Mouse (Mus musculus): Measurements from ENCODE around the gene Gsap. TPM values are rescaled to one million over a fixed set of nuclear protein-coding genes. Genes with fewer than 3 reads are reported as not detected.
"Not testable (repeated sequence)": the region's sequence is repeated elsewhere in the genome, so short reads cannot be mapped to it uniquely, and the experiment has no call there.

Gsap gene
- polyA plus RNA-seq, 1 experiment from 2014 or later, result 1.7 TPM

DNA sequence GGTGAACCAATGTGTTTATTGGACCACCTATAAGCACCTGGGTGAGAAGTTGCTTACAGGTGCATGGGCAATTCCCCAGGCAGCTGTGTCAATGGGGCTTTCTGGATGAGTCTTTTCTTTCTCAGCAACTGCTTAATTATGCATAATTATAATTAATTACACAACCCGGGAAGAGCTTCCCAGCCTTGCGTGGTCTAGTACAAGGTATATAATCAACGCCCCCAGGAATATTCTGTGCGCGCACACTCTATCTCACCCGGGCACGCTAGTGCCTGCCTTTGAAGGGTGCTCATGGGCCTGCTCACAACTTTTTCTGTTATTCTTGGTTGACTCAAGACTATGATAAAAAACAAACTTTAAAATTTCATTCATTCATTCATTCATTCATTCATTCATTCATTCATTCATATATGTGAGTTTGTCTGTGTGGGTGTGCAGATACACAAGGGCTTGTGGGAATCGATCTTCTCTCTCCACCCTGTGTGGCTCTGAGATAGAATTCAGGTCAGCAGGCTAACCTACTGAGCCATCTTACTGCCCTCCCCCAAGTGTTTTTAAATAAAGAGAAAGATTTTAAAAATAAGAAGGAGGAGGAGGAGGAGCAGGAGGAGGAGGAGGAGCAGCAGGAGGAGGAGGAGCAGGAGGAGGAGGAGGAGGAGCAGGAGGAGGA is 78.4 kb downstream of the Gsap start:
- Histone ChIP-seq H3K4me3 (ENCODE audit: low read depth, low read length) (no peak overlapping the region), H3K9ac (replicated peaks; ENCODE audit: low read length) (no peak overlapping the region), H3K36me3 (replicated peaks; ENCODE audit: control insufficient read depth, insufficient read depth, low read depth, low read length) (no peaks in the 10 kb centered on the region), H3K4me1 (ENCODE audit: control insufficient read depth, insufficient read depth, low read length) (no peaks in the 10 kb centered on the region), H3K27me3 (ENCODE audit: control insufficient read depth, insufficient read depth, low read length) (no peaks in the 10 kb centered on the region), H3K9me3 (replicated peaks; ENCODE audit: control insufficient read depth, low read length) (no peaks in the 10 kb centered on the region), H3K4me2 (ENCODE audit: low read depth, low read length) (no peak overlapping the region), H3K27ac (replicated peaks; ENCODE audit: low read depth, low read length) (no peak overlapping the region)
- WGBS, result 79% methylated on average over 8 of the region's 8 CpGs
- DNase-seq (ENCODE audit: low spot score) (no peak), ATAC-seq (replicated peaks; ENCODE audit: insufficient number of reproducible peaks, low FRiP score, low TSS enrichment, low read depth) (peak; percentile 78)

DNA sequence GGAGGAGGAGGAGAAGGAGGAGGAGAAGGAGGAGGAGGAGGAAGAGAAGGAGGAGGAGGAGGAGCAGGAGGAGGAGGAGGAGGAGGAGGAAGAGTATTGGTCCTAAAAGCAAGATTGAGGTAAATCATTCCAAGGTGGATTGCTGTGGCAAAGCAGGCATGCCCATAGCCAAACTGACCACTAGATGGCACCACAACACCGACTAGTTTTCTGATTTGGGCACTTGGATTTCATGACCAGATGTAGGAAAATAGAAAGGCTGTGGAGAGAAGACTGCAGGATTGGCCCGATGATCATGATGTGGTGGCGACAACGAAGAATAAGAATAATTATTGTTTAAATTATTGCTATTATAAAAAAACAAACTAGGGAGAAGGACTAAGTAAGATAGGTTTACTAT is 79.0 kb downstream of the Gsap start:
- Histone ChIP-seq H3K27ac (replicated peaks; ENCODE audit: low read depth, low read length) (no peak overlapping the region), H3K36me3 (replicated peaks; ENCODE audit: control insufficient read depth, insufficient read depth, low read depth, low read length) (no peaks in the 10 kb centered on the region), H3K9me3 (replicated peaks; ENCODE audit: control insufficient read depth, low read length) (no peaks in the 10 kb centered on the region), H3K27me3 (ENCODE audit: control insufficient read depth, insufficient read depth, low read length) (no peaks in the 10 kb centered on the region), H3K4me2 (ENCODE audit: low read depth, low read length) (no peak overlapping the region), H3K4me1 (ENCODE audit: control insufficient read depth, insufficient read depth, low read length) (no peaks in the 10 kb centered on the region), H3K4me3 (ENCODE audit: low read depth, low read length) (no peak overlapping the region), H3K9ac (replicated peaks; ENCODE audit: low read length) (no peak overlapping the region)
- 33% methylated on average over 4 of the region's 4 CpGs for WGBS
- DNase-seq (ENCODE audit: low spot score) (peak; percentile 94), ATAC-seq (replicated peaks; ENCODE audit: insufficient number of reproducible peaks, low FRiP score, low TSS enrichment, low read depth) (no peak)

DNA sequence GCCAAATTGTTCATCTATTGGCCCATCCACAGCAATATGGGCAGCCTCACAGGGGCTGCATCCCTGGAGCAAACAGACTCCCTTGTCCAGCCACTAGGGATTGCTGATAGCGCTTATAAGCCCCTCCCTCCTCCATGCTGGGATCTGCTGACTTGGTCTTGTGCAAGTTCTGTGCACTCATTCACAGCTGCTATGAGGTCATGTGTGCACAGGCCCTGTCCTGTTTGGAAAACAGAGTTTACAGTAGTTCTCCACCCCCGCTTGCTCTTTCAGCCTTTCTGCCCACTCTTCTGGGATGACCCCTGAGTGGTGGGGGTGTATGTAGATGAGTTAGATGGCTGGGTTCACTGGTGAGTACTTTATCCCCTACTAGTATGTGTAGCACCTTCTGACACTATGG is 81.0 kb downstream of the Gsap start:
- ATAC-seq (replicated peaks; ENCODE audit: insufficient number of reproducible peaks, low FRiP score, low TSS enrichment, low read depth) (no peak), DNase-seq (ENCODE audit: low spot score) (no peak)
- Histone ChIP-seq H3K27me3 (ENCODE audit: control insufficient read depth, insufficient read depth, low read length) (no peaks in the 10 kb centered on the region), H3K4me3 (ENCODE audit: low read depth, low read length) (no peak overlapping the region), H3K4me2 (ENCODE audit: low read depth, low read length) (no peak overlapping the region), H3K4me1 (ENCODE audit: control insufficient read depth, insufficient read depth, low read length) (no peaks in the 10 kb centered on the region), H3K9me3 (replicated peaks; ENCODE audit: control insufficient read depth, low read length) (no peaks in the 10 kb centered on the region), H3K9ac (replicated peaks; ENCODE audit: low read length) (no peak overlapping the region), H3K36me3 (replicated peaks; ENCODE audit: control insufficient read depth, insufficient read depth, low read depth, low read length) (no peaks in the 10 kb centered on the region), H3K27ac (replicated peaks; ENCODE audit: low read depth, low read length) (no peak overlapping the region)
- WGBS, result 78% methylated on average over 2 of the region's 2 CpGs

DNA sequence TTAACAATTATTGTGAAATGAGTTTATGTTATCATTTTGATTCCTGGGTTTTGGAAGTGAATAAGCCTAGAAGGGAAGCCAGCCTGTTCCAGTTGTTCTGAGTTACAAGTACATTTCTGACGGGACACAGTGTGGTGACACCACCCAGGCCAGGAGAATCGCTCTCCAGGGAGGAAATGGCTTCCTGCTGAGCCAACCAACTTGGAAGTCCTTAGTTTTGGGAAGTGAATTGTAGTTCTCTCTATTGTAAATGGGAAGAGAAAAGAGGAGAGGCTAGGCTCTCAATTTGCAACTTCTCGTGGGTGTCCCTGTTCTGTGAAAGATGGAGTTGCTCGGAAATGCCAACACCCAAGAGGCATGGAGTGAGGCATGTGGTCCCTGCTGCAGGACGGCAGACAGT is 83.4 kb downstream of the Gsap start:
- Histone ChIP-seq H3K36me3 (replicated peaks; ENCODE audit: control insufficient read depth, insufficient read depth, low read depth, low read length) (no peaks in the 10 kb centered on the region), H3K4me3 (ENCODE audit: low read depth, low read length) (no peak overlapping the region), H3K27ac (replicated peaks; ENCODE audit: low read depth, low read length) (no peak overlapping the region), H3K4me1 (ENCODE audit: control insufficient read depth, insufficient read depth, low read length) (no peaks in the 10 kb centered on the region), H3K27me3 (ENCODE audit: control insufficient read depth, insufficient read depth, low read length) (no peaks in the 10 kb centered on the region), H3K9me3 (replicated peaks; ENCODE audit: control insufficient read depth, low read length) (no peaks in the 10 kb centered on the region), H3K9ac (replicated peaks; ENCODE audit: low read length) (no peak overlapping the region), H3K4me2 (ENCODE audit: low read depth, low read length) (no peak overlapping the region)
- ATAC-seq (replicated peaks; ENCODE audit: insufficient number of reproducible peaks, low FRiP score, low TSS enrichment, low read depth) (no peak), DNase-seq (ENCODE audit: low spot score) (no peak)
- WGBS, result 73% methylated on average over 5 of the region's 5 CpGs

DNA sequence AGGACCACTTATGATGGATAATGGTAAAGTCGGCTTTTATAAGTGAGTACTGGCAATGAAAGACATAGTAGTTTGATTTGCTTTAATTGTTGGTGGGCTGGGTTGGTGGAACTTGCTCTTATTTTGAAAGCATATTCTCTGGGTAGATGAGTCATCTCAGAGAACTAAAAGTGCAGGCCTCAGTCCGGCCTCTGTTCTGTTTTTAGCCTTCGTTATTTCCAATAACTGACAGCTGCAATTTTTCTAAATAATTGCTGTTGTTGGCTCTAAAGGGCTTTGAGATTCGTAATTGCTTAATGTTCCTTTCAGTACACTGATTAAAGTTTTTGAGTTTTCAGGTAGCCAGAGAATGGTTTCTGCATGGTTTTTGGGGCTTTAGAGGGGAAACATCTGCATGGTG is 84.7 kb downstream of the Gsap start:
- DNase-seq (ENCODE audit: low spot score) (no peak), ATAC-seq (replicated peaks; ENCODE audit: insufficient number of reproducible peaks, low FRiP score, low TSS enrichment, low read depth) (no peak)
- no peak overlapping the region for H3K4me3 ChIP-seq (ENCODE audit: low read depth, low read length)
- no peak overlapping the region for H3K9ac ChIP-seq (replicated peaks; ENCODE audit: low read length)
- H3K27ac ChIP-seq (replicated peaks; ENCODE audit: low read depth, low read length), result no peak overlapping the region
- no peaks in the 10 kb centered on the region for H3K36me3 ChIP-seq (replicated peaks; ENCODE audit: control insufficient read depth, insufficient read depth, low read depth, low read length)
- no peaks in the 10 kb centered on the region for H3K4me1 ChIP-seq (ENCODE audit: control insufficient read depth, insufficient read depth, low read length)
- H3K4me2 ChIP-seq (ENCODE audit: low read depth, low read length), result no peak overlapping the region
- H3K27me3 ChIP-seq (ENCODE audit: control insufficient read depth, insufficient read depth, low read length), result no peaks in the 10 kb centered on the region
- 74% methylated on average over 4 of the region's 4 CpGs for WGBS
- no peaks in the 10 kb centered on the region for H3K9me3 ChIP-seq (replicated peaks; ENCODE audit: control insufficient read depth, low read length)

DNA sequence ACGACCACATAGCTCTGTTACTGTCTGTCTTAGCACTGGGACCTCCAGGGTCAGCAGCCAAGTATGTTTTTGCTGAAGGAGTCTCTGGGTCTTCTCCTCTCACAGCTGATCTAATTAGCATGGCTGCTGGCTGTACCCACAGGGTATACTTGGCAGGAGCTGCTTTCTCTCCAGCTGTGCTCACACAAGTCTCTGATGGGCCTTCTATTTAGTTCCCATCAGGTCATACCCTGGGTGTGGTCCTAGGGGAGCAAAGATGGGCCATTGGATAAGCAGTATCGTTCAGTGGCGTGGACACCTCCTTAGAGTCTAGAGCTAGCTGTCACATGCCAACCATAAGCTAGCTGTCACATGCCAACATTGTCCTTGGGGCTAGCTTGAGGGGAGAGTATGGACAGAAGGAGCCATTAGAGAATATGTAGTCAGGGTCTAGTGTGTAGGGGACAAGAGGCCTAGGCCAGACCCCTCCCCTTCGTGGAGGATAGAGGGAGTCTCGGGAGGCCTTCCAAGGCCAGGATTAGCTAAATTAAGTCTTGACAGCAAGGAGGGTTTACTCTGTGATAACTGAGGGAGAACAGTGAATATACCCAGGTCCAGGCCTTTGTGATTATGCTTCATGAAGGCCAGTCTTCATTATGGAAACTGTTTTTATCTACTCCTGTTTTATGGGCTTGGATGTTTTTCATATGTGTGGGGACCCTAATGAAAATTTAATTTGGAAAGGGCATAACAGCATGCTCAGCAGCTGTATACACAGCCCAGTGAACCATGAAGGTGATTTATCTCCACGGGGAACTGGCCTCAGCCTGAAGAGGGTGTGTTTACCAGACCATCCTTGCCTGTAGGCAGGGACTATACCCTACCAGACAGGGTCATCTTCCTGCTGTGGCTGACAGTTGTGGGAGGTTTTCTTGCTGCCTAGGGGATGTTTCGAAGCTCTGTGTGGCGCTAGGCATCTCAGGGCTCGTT is 85.6 kb downstream of the Gsap start:
- H3K27ac ChIP-seq (replicated peaks; ENCODE audit: low read depth, low read length), result no peak overlapping the region
- no peak overlapping the region for H3K9ac ChIP-seq (replicated peaks; ENCODE audit: low read length)
- no peak for DNase-seq (ENCODE audit: low spot score)
- no peaks in the 10 kb centered on the region for H3K36me3 ChIP-seq (replicated peaks; ENCODE audit: control insufficient read depth, insufficient read depth, low read depth, low read length)
- no peaks in the 10 kb centered on the region for H3K9me3 ChIP-seq (replicated peaks; ENCODE audit: control insufficient read depth, low read length)
- WGBS, result 49% methylated on average over 9 of the region's 9 CpGs
- 0 out of 2 replicates have a peak, but pooled peaks have one; percentile 39 for ATAC-seq (replicated peaks; ENCODE audit: insufficient number of reproducible peaks, low FRiP score, low TSS enrichment, low read depth)
- no peak overlapping the region for H3K4me2 ChIP-seq (ENCODE audit: low read depth, low read length)
- H3K4me3 ChIP-seq (ENCODE audit: low read depth, low read length), result no peak overlapping the region
- no peaks in the 10 kb centered on the region for H3K27me3 ChIP-seq (ENCODE audit: control insufficient read depth, insufficient read depth, low read length)
- no peaks in the 10 kb centered on the region for H3K4me1 ChIP-seq (ENCODE audit: control insufficient read depth, insufficient read depth, low read length)

DNA sequence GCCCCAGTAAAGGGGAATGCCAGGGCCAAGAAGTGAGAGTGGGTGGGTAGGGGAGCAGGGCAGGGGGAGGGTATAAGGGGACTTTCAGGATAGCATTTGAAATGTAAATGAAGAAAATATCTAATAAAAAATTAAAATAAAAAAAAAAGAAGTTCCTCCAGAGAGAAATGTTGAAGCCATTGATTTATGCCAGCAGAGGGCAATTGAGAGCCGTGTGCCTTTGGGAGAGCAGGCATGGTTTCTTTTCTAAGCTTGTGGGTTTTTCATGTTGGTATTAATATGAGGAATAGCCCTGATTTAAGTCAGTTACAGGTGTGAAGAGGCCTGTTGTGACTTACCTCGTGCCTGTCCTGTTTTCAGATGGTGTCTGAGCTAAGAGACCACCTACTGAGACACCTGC is 91.6 kb downstream of the Gsap start:
- H3K4me3 ChIP-seq (ENCODE audit: low read depth, low read length); H3K4me2 ChIP-seq (ENCODE audit: low read depth, low read length); H3K9ac ChIP-seq (replicated peaks; ENCODE audit: low read length); H3K27ac ChIP-seq (replicated peaks; ENCODE audit: low read depth, low read length); H3K4me1 ChIP-seq (ENCODE audit: control insufficient read depth, insufficient read depth, low read length); H3K27me3 ChIP-seq (ENCODE audit: control insufficient read depth, insufficient read depth, low read length); DNase-seq (ENCODE audit: low spot score); ATAC-seq (replicated peaks; ENCODE audit: insufficient number of reproducible peaks, low FRiP score, low TSS enrichment, low read depth); H3K36me3 ChIP-seq (replicated peaks; ENCODE audit: control insufficient read depth, insufficient read depth, low read depth, low read length); H3K9me3 ChIP-seq (replicated peaks; ENCODE audit: control insufficient read depth, low read length): not testable (repeated sequence)
- WGBS, result 58% methylated on average over 2 of the region's 2 CpGs
